Mouse (Mus musculus) testis, postnatal 14 days (tissue): ENCODE measurements around the gene Coasy.

Source experiments
- DNase-seq: peaks from one replicate; pipeline ENCODE4 v3.0.0; 2021; ENCODE audit warnings: low spot score

The Coasy gene

DNA sequence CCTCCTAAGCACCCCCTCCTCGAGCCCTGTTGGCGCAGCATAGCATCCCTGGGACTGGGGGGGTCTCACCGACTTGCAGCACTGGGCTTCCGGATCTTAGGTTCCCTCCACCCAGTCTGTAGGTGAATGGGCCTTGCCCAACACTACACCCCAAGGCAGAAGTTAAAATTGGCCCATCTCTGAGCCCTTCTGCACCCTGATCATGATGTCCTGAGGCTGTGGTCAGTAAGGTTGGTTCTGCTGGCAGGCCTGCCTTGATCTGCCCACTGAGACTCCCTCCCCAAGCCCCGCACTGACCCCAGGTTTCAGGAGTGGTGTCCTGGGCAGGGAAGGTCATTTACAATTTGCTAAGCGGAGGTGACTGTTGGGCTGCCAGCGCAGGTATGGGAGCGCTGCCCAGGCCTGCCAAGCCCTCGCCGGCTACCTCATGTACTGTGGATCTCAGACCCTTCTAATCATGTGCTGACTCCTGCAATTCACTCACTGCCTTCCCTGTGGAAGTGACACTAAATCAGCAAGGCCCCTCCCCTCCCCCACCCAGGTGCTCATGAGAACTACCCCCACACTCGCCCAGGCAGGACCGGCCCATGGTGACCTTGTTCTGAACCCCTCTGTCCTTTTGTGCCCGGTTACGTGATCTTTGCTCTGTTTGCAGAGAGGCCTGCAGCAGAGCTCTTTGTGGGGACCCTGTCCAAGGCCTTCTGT, 19.2 kb upstream of the Coasy start:
- DNase-seq, result no peak

DNA sequence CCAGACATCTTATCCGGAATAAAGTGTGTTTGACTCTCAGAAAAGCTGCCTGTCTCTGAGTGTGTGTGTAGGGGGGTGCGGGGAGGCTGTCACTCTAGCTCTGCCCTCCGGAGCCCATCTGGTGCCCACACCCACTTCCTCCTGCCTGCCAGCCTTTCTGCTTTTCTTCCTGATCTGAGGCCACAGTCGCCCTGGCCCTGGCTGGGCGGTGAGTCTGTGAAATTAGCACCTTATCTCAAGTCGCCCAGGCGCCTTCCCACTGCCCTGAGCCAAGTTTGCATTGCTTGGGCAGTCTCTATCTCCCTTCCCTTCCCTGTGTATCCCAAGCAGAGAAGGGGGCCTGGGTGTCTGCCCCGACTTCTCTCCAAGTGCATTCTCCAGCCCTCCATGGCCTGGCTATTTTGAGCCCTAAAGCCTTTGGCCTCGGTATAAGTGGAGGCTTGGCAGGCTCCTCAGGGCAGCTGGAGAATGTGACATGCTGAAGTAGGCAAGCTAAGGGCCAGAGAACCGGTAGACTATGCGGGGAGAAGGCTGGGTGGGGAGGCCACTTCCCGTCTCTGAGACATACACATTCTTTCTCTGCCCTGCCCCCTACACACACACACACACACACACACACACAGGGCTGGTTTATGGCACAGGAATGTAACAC, 18.6 kb upstream of the Coasy start:
- peak; percentile 73 for DNase-seq

DNA sequence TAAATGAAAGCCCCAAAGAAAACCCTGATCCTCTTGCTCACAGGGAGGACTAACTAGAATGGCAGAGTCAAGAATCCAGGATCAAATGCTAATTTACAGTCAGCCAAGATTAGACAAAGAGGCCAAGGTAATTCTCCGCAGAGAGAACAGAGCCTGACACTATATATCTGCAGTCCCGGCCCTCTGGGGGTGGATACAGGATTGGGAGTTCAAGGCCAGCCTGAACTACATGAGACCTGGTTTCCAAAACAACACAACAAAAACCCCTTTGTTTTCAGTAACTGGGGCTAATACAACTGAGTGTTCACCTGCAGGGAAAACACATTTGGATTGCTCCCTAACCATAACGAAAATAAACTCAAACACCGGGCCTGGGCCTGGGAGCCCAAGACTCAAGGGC, 17.9 kb upstream of the Coasy start:
- DNase-seq, result no peak

DNA sequence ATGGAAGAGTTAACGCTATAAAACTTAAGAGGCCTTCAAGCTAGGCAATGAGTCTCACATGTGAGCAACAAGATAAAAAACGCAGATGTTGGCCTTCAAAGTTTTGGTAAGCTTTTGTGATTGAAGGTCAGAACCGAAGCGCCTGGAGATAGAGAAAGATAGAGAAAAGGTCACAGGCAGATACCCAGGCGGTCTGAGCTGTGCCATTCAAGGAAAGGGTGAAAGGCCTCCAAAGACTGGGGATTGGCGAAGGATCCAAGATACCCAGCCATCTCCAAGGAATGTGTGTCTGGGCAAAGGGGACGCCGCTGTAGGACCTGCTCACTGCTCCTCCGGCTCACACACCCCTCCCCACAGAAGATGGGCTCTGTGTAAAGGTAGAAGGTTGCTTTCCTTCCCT, 17.4 kb upstream of the Coasy start:
- no peak for DNase-seq

DNA sequence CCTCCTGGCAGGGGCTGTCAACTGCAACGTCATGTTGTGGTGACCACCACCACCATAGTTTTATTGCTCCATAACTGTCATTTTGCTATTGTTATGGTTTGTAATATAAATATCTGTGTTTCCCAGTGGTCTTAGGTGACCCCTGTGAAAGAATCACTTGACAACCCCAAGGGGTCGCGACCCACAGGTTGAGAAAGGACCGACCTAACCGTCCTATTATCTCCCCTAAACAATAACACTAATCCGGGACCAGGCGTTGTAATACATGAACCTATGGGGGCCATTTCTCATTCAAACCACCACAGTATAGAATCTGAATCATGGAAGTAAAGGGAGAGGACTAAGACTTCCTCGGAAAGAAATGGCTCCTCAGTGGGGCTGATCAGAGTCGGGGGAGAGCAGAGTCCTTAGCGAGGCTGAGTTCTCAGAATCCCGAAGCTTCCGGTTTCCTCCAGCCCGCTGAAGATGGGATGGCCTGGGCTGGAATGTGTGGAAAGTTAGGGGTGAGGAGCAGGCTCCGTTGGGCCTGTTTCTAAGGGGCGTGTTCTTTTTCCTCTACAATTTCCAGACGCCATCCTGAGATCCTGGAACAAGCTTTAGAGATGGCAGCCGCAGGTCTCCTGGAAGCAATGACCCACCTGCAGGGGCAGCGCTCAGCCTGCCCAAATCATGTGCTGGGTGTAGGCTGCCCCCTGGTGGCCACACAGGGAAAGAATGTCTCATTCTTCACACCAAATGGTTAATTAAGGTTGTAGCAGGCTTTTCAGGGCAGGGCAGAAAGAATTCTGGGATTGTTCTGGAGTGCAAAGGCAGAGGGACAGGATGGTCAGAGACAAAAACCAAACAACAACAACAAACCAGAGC, 15.6 kb upstream of the Coasy start:
- DNase-seq, result peak; percentile 84

DNA sequence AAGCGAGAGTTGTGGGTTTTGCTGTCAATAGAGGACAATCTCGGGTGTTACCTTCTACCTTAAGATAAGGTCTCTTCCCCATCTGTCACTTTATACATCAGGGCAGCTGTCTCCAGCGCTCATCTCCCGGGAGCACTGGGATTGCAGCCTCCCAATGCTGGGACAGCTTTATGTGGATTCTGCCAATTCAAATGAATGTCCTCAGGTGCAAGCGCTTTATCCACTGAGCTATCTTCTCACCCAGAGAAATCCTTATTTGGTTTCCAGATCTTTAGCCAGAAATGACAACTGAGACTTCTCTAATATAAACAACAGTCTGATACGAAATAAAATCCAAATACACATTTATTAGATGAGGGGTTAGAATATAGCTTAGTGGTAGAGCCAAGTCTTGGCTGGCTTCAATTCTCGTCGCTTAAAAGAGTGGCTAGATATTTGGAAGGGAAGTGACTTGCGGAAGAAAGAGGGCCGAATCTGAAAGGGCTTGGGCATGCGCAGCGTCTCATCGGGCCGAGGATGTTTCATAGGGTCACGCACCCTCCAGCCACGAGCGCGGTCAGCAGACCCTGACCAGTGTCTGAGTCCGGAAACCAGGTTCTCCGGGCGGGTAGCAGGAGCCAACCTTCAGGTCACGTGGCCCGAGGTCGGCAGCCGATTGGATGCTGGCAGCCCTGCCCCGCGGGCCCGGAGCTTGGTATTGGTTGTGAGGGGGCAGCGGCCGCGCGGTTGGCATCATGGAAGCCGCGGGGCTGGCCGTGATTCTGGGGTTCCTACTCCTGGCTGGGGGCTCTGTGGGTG, 12.8 kb upstream of the Coasy start, which contains the start of gene Naglu:
TSS of gene Naglu (plus strand) at position 622 of the 798 bp plus-strand sequence.
- DNase-seq, result peak; percentile 94

DNA sequence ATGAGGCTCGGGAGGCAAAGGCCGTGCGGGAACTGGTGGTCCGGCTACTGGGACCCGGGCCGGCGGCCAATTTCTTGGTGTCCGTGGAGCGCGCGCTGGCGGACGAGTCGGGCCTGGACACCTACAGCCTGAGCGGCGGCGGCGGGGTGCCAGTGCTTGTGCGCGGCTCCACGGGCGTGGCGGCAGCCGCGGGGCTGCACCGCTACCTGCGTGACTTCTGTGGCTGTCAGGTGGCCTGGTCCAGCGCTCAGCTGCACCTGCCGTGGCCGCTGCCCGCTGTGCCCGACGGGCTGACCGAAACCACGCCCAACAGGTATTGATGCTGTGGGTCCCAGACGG, 12.2 kb upstream of the Coasy start:
- no peak for DNase-seq

DNA sequence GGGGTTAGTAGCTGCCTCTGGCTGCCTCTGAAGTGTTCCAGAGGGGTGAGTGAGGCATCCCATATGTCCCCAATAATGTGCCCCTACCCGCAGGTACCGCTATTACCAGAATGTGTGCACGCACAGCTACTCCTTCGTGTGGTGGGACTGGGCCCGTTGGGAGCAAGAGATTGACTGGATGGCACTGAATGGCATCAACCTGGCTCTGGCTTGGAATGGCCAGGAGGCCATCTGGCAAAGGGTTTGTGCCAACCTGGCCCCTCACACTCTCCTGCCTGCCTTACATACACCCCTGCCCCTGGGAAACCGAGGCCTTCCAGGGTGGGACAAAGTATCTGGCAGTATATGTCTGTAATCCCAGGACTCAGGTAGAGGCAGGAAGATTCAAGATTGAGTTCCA, 11.4 kb upstream of the Coasy start:
- DNase-seq, result no peak

DNA sequence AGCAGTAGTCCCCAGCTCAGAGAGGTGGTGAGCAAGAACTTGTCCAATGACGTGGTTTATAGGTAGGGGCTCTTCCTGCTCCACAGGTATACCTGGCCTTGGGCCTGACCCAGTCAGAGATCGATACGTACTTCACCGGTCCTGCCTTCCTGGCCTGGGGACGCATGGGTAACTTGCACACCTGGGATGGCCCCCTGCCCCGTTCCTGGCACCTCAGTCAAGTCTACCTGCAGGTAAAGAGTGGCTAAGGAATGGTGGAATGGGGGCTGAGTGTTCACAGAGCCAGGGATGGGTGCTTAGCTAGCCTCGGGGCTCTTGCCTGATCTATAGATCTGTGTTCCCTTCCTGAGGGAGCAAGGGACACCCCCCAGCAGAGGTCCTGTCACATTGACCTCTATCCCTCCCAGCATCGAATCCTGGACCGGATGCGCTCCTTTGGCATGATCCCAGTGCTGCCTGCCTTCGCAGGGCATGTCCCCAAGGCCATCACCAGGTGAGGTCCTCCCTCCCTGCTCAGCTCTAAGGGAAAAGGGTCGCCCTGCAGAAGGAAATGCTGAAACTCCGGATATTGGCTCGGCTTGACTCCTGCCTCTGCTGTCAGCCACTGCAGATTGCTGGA, 10.4 kb upstream of the Coasy start:
- DNase-seq, result no peak

DNA sequence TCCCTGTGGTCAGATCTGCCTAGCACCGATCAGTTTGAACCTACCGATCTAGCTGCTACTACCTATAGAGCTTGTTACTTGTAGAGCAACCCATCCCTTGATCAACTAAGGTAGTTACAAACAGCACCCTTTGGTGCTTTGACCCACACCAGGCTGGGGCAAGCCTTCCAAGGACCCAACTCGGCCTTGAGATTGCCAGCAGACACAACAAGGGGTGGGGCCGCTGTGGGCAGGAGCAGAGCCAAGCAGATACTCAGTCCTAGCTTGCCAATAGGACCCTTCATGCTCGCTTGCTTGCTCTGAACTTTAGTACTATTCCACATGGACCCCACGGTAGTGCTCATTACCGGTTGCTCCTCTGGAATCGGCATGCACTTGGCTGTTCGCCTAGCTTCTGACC, 4.2 kb upstream of the Coasy start, which contains the start of gene Hsd17b1:
TSS of gene Hsd17b1 (plus strand) at position 291 of the 400 bp plus-strand sequence.
- no peak for DNase-seq

DNA sequence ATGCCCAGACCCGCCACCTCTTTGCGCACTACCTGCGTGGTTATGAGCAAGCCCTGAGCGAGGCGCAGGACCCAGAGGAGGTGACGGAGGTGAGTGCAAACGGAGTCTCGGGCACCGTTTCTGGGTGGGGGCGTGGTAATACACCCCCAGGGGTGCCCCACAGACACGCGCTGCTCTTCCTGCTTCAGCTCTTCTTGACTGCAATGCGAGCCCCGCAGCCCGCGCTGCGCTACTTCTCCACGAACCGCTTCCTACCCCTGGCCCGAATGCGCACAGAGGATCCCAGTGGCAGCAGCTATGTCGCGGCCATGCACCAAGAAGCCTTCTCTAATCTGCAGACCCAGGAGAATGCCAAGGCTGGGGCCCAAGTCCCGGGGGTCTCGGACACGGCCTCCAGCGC, 2.6 kb upstream of the Coasy start:
- no peak for DNase-seq

DNA sequence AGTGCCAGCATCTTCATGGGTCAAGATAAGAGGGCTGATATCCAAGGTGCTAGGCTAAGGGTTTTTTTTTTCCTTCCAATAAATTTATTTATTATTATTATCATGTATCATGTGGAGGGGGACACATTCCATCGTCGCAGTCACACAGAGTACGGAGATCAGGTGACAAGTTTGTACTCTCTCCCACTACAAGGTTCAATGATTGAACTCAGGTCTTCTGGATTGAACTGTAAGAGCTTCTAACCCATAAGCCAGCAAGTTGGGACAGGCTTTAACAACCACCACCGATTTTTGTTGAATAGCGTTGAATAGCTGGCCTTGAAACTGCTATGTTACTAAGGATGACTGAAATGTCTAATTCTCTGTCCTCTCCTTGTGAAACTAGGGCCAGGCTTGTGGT, 1.9 kb upstream of the Coasy start:
- no peak for DNase-seq

DNA sequence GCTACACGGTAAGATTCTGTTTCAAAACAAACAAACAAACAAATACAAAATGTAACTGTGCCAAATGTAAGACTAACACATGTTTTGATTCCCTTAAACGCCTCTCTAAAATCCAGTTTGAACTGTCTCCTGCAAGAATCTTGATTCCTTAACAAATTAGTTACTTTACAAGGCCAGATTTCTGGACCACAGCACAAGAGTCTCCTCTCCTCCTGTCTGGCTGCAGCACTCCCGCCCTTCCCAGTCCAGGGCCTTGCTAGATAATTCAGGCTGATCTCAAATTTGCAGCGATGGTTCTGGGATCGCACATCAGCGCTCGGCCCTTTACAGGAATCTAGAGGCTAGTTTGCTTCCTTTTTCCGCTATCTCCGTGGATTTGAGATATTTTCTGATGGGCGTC, 706 bp upstream of the Coasy start:
- DNase-seq, result no peak

DNA sequence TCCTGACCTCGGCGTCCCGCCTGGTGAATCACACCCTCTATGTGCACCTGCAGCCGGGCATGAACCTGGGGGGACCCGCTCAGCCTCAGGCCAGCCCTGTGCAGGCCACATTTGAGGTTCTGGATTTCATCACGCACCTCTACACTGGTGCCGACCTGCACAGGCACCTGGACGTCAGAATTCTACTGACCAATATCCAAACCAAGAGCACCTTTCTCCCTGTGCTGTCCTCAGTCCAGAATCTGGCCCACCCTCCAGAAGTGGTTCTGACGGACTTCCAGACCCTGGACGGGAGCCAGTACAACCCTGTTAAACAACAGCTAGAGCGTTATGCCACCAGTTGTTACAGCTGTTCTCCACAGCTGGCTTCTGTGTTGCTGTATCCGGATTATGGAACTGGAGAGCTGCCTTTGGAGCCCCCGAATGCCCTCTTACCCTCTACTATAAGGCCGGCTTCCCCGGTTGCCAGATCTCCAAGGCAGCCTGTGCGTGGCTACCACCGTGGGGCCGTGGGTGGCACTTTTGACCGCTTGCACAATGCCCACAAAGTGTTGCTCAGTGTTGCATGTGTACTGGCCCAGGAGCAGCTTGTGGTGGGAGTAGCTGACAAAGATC, 825 bp downstream of the Coasy start:
- no peak for DNase-seq

DNA sequence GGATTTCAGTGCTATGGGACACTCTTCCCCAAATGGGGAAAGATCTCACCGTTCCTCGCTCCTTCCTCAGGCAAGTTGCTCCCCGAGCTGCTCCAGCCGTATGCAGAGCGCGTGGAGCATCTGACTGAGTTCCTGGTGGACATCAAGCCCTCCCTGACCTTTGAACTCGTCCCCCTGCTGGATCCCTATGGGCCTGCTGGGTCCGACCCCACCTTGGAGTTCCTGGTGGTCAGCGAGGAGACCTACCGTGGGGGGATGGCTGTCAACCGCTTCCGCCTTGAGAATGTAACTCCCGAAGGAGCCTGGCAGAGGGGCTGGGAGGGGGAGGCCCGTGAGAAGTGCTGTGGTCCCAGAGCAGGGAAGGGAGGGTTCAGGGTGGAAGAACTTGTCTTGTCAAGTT, 1.9 kb downstream of the Coasy start:
- DNase-seq, result no peak

DNA sequence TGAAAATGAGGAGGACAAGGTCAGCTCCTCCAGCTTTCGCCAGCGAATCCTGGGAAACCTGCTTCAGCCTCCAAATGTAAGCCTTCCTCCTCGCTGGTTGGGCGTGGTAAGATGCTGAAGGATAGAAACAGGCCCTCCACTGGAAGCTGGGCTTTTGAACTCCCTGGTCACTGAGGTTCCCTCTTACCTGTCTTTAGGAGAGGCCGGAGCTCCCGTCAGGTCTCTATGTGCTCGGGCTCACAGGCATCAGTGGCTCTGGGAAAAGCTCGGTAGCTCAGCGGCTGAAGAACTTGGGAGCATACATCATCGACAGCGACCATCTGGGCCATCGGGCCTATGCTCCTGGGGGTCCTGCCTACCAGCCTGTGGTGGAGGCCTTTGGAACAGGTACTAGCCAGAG, 2.4 kb downstream of the Coasy start:
- no peak for DNase-seq

DNA sequence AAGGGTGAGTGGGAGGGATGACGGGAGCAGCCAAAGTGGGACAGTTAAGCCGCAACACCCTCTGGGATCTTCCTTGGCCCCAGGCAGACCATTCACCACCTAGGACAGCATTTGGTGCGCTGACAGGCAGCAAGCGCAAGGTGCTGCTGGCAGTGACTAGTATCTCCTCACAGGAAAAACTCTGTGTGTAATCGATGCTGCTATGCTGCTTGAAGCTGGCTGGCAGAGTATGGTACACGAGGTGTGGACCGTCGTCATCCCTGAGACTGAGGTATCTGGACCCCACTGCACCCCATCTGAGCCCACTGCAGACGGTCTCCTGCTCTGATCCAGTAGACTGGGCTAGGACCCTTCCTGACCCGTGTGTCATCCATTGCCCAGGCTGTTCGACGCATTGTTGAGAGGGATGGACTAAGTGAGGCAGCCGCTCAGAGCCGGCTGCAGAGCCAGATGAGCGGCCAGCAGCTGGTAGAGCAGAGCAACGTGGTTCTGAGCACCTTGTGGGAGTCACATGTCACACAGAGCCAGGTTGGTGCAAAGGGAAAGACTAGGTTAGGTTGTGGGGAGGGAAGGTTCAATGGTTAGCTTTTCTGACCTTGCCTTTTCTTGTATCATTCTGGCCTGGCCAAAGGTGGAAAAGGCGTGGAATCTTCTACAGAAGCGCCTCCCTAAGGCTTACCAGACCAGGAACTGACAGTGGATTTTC, 3.4 kb downstream of the Coasy start:
- DNase-seq, result no peak

DNA sequence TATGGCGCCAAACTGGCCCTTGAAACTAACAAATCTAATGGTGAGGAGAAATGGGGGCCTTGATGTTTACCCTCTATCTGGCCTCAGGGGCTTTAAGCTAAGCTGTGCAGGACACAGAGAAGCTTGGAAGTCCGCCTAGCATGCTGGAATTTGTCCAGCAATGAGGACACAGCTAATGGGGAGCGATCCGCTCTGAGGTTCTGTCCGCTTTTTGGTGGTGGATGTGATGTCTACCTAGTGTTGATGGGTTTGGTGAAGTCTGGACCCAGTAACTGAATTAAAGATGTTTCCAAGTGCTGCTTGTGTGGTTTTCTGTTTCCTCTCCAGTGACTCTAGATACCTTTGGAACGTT, 3.9 kb downstream of the Coasy start:
- no peak for DNase-seq

DNA sequence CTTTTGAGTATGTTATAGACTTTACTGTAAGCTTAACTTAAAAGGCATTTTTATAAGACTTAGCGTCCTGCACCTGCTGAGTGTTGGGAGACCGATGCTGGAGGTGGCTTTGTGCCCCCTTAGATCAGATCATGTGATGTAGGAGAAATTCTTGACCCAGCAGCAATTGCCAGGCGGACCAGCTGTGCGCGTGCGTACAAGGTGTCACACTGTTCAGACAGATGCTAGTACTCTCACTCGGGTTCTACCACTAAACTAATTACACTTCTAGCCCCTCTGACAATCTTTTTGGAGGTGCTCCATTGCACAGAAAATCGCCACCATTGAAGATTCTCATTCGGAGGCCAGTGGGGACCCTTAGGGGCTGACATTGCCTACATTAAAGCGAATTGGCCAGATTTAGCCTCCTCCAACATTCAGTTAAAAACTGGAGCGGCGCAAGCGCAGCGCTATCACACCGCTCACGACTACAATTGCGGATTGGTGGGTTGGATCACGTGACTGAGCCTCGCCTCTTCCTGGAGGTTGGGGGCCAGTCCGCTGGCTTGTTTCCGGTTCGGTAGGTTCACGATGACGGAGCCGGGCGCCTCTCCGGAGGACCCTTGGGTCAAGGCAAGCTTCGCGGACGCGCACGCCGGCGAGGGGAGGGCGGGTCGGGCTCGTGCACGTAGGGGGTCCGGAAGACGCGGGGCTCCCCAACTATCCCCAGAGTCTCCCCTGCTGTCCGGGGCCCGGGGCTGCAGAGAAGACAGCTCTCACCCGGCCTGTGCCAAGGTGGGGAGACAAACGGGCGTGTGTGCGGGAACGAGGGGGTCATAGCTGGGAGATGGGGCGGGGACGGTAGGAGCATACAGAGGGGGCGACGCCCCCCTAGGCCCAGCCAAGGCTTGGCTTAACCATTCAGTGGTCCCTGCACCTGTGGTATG, 4.7 kb downstream of the Coasy start, which contains the start of gene Mlx:
TSS of gene Mlx (plus strand) at position 522 of the 926 bp plus-strand sequence.
- DNase-seq, result peak; percentile 89

DNA sequence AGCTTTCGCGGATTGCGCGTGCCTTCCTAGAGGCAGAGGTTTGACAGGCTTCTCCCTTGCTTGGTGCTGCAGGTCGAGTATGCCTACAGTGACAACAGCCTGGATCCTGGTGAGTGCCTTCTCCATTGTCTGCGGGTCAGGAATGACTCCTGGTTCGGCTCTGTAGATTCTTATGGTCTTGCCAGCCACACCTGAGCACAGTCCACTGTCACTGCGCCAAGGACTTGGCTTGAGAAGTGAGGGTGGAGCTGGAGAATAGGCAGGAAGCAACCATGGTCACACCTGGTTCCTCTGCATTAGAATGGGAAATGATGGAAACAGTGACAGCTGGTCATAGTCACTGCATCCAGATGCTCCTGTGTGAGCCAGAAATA, 5.3 kb downstream of the Coasy start:
- DNase-seq, result no peak
